Mouse (Mus musculus): ENCODE measurements at regions not wholly inside any gene's neighbourhood (a gene's known extent, or its start where the extent isn't known, plus 50 kb on each side); places are given as distances from the start of the nearest gene placed in this dataset.

DNA sequence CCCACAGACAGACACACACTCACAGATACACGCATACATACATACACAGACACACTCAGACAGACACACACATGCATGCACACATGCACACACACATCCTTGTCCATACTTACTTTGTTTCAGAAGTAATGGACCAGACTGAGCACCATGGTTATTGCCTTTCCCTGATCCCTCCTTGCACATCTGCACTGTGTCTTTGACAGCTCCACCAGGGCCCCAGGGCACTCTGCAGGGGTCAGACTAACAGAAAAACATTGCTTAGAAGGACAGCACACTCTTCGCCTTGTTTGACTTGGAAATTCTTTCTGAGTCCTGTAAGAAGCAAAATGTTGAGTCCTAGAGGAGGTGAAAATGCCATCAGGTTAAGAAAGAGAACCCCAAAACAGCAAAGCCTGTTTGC is 394.1 kb upstream of the 9430069I07Rik start:
- TF ChIP-seq POLR2A (IDR thresholded peaks at IDR 0.05; ENCODE audit: control insufficient read depth, low read depth, low read length), result no peak
- no peak for TF ChIP-seq CTCF (IDR thresholded peaks at IDR 0.05; ENCODE audit: control insufficient read depth, insufficient read depth, insufficient replicate concordance, low read depth, low read length)

Data from testis, adult 2 months (tissue).